Mouse (Mus musculus): ENCODE measurements around the gene Usp46. TPM values are rescaled to one million over a fixed set of nuclear protein-coding genes. Genes with fewer than 3 reads are reported as not detected.

The Usp46 gene
- total and polyA plus RNA-seq, 2 experiments from 2014 or later: 27.2 to 47.3 TPM

DNA sequence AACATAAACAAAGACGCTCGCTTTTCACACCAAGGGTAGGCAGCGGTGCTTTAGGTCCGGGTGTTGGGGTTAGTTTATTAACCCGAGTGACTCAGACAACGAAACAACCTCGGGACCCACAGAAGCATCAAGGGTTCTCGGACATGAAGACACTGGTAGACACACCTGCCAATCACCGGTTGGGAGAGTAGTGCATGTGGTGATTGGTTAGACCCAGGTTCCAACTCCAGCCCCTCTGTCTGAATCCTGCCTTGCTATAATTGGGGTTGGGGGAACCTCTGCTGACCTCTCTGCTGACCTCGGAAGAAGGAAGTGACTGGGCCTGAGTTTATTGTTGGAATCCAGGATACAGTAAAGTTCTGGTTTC lies 29.6 kb upstream of the Usp46 start:
- Histone ChIP-seq H3K4me3 (ENCODE audit: low read depth, low read length) (no peak overlapping the region), H3K4me1 (ENCODE audit: control insufficient read depth, insufficient read depth) (peaks cover 3% of the 10 kb centered on the region; the same call in 1 of the 2 replicates), H3K27me3 (ENCODE audit: control insufficient read depth, insufficient read depth, low read length) (no peaks in the 10 kb centered on the region), H3K9me3 (replicated peaks; ENCODE audit: control insufficient read depth, low read length) (no peaks in the 10 kb centered on the region), H3K9ac (replicated peaks; ENCODE audit: low read depth, low read length) (no peak overlapping the region), H3K4me2 (ENCODE audit: low read depth, low read length) (no peak overlapping the region), H3K36me3 (replicated peaks; ENCODE audit: control insufficient read depth, insufficient read depth, low read length) (peaks cover 22% of the 10 kb centered on the region), H3K27ac (ENCODE audit: low read depth) (no peak overlapping the region)
- WGBS: 70% methylated on average over 10 of the region's 10 CpGs
- DNase-seq (ENCODE audit: low spot score): no peak
- TF ChIP-seq EP300 (IDR thresholded peaks at IDR 0.05; ENCODE audit: low read depth): no peak
- ATAC-seq (ENCODE audit: insufficient read depth, low read depth): no peak

DNA sequence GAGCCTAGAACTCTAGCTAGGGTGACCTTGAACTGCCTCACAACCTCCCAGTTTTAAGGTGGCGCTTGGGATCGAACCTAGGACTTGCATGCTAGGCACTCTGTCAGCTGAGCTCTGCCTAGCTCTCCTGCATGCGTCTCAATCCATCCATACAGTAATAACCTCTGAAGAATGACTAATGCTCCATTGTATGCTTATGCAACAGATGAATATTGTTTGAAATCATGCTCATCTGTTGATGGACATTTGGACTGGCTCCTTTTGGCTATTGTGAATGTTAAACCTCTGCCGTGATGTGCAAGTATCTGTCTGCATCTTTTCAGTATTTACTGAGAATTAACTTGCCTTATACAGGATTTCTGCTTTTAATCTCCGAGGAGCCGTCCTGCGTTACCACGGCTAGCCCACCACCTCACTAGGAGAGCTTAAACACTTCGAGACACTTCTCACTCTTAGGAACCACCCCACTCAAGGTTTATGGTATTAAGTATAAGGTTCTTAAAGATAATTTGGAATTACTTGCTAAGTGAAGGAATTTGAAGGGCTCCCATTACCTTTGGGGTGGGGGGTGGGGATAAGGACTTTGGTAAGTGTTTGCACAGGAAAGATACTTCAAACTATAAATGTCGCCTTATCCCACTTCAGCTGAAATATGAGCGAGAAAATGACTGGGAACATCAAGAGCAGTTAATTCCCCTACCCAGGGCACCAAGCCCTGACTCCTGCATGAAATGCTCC lies 29.1 kb upstream of the Usp46 start:
- Histone ChIP-seq H3K4me2 (ENCODE audit: low read depth, low read length) (no peak overlapping the region), H3K27ac (ENCODE audit: low read depth) (no peak overlapping the region), H3K27me3 (ENCODE audit: control insufficient read depth, insufficient read depth, low read length) (no peaks in the 10 kb centered on the region), H3K9me3 (replicated peaks; ENCODE audit: control insufficient read depth, low read length) (no peaks in the 10 kb centered on the region), H3K36me3 (replicated peaks; ENCODE audit: control insufficient read depth, insufficient read depth, low read length) (peaks cover 22% of the 10 kb centered on the region), H3K4me1 (ENCODE audit: control insufficient read depth, insufficient read depth) (peaks cover 3% of the 10 kb centered on the region; the same call in 1 of the 2 replicates), H3K4me3 (ENCODE audit: low read depth, low read length) (no peak overlapping the region), H3K9ac (replicated peaks; ENCODE audit: low read depth, low read length) (no peak overlapping the region)
- TF ChIP-seq EP300 (IDR thresholded peaks at IDR 0.05; ENCODE audit: low read depth): no peak
- TF ChIP-seq CTCF (IDR thresholded peaks at IDR 0.05; ENCODE audit: low read depth): no peak
- 85% methylated on average over 11 of the region's 11 CpGs for WGBS
- DNase-seq (ENCODE audit: low spot score) (no peak), ATAC-seq (ENCODE audit: insufficient read depth, low read depth) (no peak)

DNA sequence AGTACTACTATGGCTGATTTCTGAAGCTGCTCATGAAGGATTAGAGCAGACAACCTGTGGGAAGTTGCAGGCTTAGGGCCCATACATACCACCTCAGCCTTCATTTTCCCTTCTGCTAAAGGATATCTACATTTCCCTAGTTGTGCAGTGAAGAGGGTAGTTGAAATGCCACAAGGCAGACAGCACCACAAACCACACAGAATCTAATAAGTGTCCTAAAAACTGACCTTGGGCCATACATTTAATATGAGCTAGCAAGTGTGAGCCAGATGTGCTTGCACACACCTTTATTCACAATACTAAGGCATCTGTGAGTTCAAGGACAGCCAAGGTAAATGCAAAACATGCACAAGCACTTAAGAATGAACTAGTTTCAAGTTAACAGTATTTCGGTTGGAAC lies 27.8 kb upstream of the Usp46 start:
- H3K4me3 ChIP-seq (ENCODE audit: low read depth, low read length): no peak overlapping the region
- H3K4me2 ChIP-seq (ENCODE audit: low read depth, low read length): no peak overlapping the region
- H3K9ac ChIP-seq (replicated peaks; ENCODE audit: low read depth, low read length): no peak overlapping the region
- 80% methylated on average over 1 of the region's 1 CpGs for WGBS
- H3K27ac ChIP-seq (ENCODE audit: low read depth): no peak overlapping the region
- TF ChIP-seq CTCF (IDR thresholded peaks at IDR 0.05; ENCODE audit: low read depth) (no peak), EP300 (IDR thresholded peaks at IDR 0.05; ENCODE audit: low read depth) (no peak)
- no peaks in the 10 kb centered on the region for H3K27me3 ChIP-seq (ENCODE audit: control insufficient read depth, insufficient read depth, low read length)
- H3K36me3 ChIP-seq (replicated peaks; ENCODE audit: control insufficient read depth, insufficient read depth, low read length): peaks cover 22% of the 10 kb centered on the region
- H3K4me1 ChIP-seq (ENCODE audit: control insufficient read depth, insufficient read depth): peaks cover 3% of the 10 kb centered on the region; the same call in 1 of the 2 replicates
- ATAC-seq (ENCODE audit: insufficient read depth, low read depth): no peak
- no peaks in the 10 kb centered on the region for H3K9me3 ChIP-seq (replicated peaks; ENCODE audit: control insufficient read depth, low read length)
- no peak for DNase-seq (ENCODE audit: low spot score)

- H3K27me3 ChIP-seq (ENCODE audit: control insufficient read depth, insufficient read depth, low read length): no peaks in the 10 kb centered on the region
- H3K27ac ChIP-seq (ENCODE audit: low read depth): no peak overlapping the region
- no peak overlapping the region for H3K4me3 ChIP-seq (ENCODE audit: low read depth, low read length)
- DNase-seq (ENCODE audit: low spot score): no peak
- H3K9ac ChIP-seq (replicated peaks; ENCODE audit: low read depth, low read length): no peak overlapping the region
- peaks cover 22% of the 10 kb centered on the region for H3K36me3 ChIP-seq (replicated peaks; ENCODE audit: control insufficient read depth, insufficient read depth, low read length)
- no peak for ATAC-seq (ENCODE audit: insufficient read depth, low read depth)
- no peak for TF ChIP-seq CTCF (IDR thresholded peaks at IDR 0.05; ENCODE audit: low read depth)
- TF ChIP-seq EP300 (IDR thresholded peaks at IDR 0.05; ENCODE audit: low read depth): no peak
- H3K4me2 ChIP-seq (ENCODE audit: low read depth, low read length): no peak overlapping the region
- H3K9me3 ChIP-seq (replicated peaks; ENCODE audit: control insufficient read depth, low read length): no peaks in the 10 kb centered on the region
- peaks cover 3% of the 10 kb centered on the region; the same call in 1 of the 2 replicates for H3K4me1 ChIP-seq (ENCODE audit: control insufficient read depth, insufficient read depth)
- 73% methylated on average over 2 of the region's 2 CpGs for WGBS
Measured at GRCm38 (mm10) chr5:74095611-74096010, 27.4 kb upstream of the Usp46 start.

DNA sequence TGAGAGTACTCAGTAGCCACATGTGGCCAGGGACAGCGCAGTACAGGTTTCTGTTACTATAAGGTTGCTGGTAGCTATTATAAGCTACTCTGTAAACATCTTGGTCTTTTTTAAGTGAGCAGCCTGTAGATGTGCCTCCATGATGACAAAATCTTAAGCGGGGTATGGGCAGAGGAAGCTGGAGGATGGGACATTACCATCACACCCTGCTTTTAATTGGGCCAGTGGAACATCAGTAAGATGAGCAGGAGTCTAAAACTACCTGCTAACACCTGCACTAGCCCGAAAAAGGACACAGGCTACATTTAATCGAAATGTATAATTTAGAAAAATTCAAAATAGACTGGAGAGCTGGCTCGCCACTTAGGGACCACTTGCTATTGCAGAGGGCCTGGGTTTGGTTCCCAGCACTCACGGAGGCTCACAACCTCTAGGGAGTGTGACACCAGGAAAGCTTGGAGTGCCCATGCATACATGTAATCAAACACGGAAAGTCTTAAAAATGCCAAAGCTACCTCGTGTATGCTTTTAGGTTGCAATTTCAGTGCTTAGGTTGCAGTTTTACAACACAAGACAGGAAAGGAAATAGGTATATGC lies 26.7 kb upstream of the Usp46 start:
- no peaks in the 10 kb centered on the region for H3K9me3 ChIP-seq (replicated peaks; ENCODE audit: control insufficient read depth, low read length)
- H3K4me1 ChIP-seq (ENCODE audit: control insufficient read depth, insufficient read depth): peaks cover 3% of the 10 kb centered on the region; the same call in 1 of the 2 replicates
- H3K4me3 ChIP-seq (ENCODE audit: low read depth, low read length): peak overlapping the region; percentile 96
- 86% methylated on average over 8 of the region's 8 CpGs for WGBS
- H3K27me3 ChIP-seq (ENCODE audit: control insufficient read depth, insufficient read depth, low read length): no peaks in the 10 kb centered on the region
- no peak for ATAC-seq (ENCODE audit: insufficient read depth, low read depth)
- TF ChIP-seq EP300 (IDR thresholded peaks at IDR 0.05; ENCODE audit: low read depth) (no peak), CTCF (IDR thresholded peaks at IDR 0.05; ENCODE audit: low read depth) (no peak)
- H3K27ac ChIP-seq (ENCODE audit: low read depth): no peak overlapping the region
- H3K36me3 ChIP-seq (replicated peaks; ENCODE audit: control insufficient read depth, insufficient read depth, low read length): peaks cover 22% of the 10 kb centered on the region
- H3K9ac ChIP-seq (replicated peaks; ENCODE audit: low read depth, low read length): no peak overlapping the region
- DNase-seq (ENCODE audit: low spot score): no peak
- peak overlapping the region; percentile 81; the same call in 1 of the 2 replicates for H3K4me2 ChIP-seq (ENCODE audit: low read depth, low read length)

Data from heart, postnatal 0 days (tissue).